Mouse (Mus musculus) layer of hippocampus, adult 2 months (tissue): ENCODE results near the gene Fmo3. TPM values are rescaled to one million over a fixed set of nuclear protein-coding genes. Genes with fewer than 3 reads are reported as not detected.

Experiments
- DNase-seq, 2 experiments: peaks; one replicate each; pipeline ENCODE4 v3.0.0; 2022; ENCODE audit warnings: low spot score in 2 of 2
- H3K27ac ChIP-seq: fragments of 200-600 bp; 2 replicates; pipeline ENCODE4 v1.8.1; 2022
- H3K4me3 ChIP-seq: fragments of 200-600 bp; 2 replicates; pipeline ENCODE4 v1.8.1; 2022; ENCODE audit warnings: mild to moderate bottlenecking
- CTCF ChIP-seq: fragments of 200-600 bp; conservative IDR thresholded peaks from 2 replicates; pipeline ENCODE4 v1.8.1; 2022; ENCODE audit warnings: antibody characterized with exemption, mild to moderate bottlenecking, moderate library complexity
- total RNA-seq, 2 experiments: library from RNA; stranded (reverse); gene quantifications; 2 replicates each; pipeline ENCODE4 v1.2.3; 2021

Gene Fmo3
- total RNA-seq, 2 experiments from 2014 or later: not detected

GRCm38 (mm10) chr1:162946837-162947558 is 37.3 kb downstream of the Fmo3 start:
- H3K4me3 ChIP-seq: no peak overlapping the region
- no peak for DNase-seq
- H3K27ac ChIP-seq: no peak overlapping the region
- no peak for TF ChIP-seq CTCF

GRCm38 (mm10) chr1:162943700-162944099 is 40.6 kb downstream of the Fmo3 start:
- no peak for DNase-seq
- TF ChIP-seq CTCF: no peak
- no peak overlapping the region for H3K27ac ChIP-seq
- H3K4me3 ChIP-seq: no peak overlapping the region

- Histone ChIP-seq H3K27ac (no peak overlapping the region), H3K4me3 (no peak overlapping the region)
- no peak for TF ChIP-seq CTCF
- DNase-seq: no peak
Observed at GRCm38 (mm10) chr1:162938696-162939351, 45.5 kb downstream of the Fmo3 start.

GRCm38 (mm10) chr1:162937970-162938695 is 46.2 kb downstream of the Fmo3 start:
- no peak for TF ChIP-seq CTCF
- no peak overlapping the region for H3K27ac ChIP-seq
- no peak overlapping the region for H3K4me3 ChIP-seq
- DNase-seq: no peak

- H3K27ac ChIP-seq: no peak within 1 kb of the TSS
- DNase-seq: no peak
- TF ChIP-seq CTCF: no peak
- H3K4me3 ChIP-seq: no peak within 1 kb of the TSS
Observed at GRCm38 (mm10) chr1:162937415-162937814, 46.9 kb downstream of the Fmo3 start, which contains the start of gene Fmo6. Gene Fmo6 (minus strand): TSS chr1:162937515.

- TF ChIP-seq CTCF: no peak
- DNase-seq: no peak
- Histone ChIP-seq H3K27ac (no peak overlapping the region), H3K4me3 (no peak overlapping the region)
Observed at GRCm38 (mm10) chr1:162934374-162935012, 49.8 kb downstream of the Fmo3 start.

GRCm38 (mm10) chr1:162932386-162932785 is 51.9 kb downstream of the Fmo3 start:
- Histone ChIP-seq H3K4me3 (no peak overlapping the region), H3K27ac (no peak overlapping the region)
- no peak for TF ChIP-seq CTCF
- DNase-seq: no peak

GRCm38 (mm10) chr1:162931880-162932279 is 52.4 kb downstream of the Fmo3 start:
- TF ChIP-seq CTCF: no peak
- peak overlapping the region; percentile 43; the same call in 1 of the 2 replicates for H3K27ac ChIP-seq
- H3K4me3 ChIP-seq: no peak overlapping the region

GRCm38 (mm10) chr1:162931310-162931875 is 52.9 kb downstream of the Fmo3 start:
- no peak for DNase-seq
- H3K27ac ChIP-seq: peak overlapping the region; percentile 43; the same call in 1 of the 2 replicates
- TF ChIP-seq CTCF: no peak

More at GRCm38 (mm10) chr1:162931880-162932279, 52.4 kb downstream of the Fmo3 start:
- DNase-seq: no peak

GRCm38 (mm10) chr1:162930631-162931030 is 53.7 kb downstream of the Fmo3 start:
- Histone ChIP-seq H3K4me3 (no peak overlapping the region), H3K27ac (no peak overlapping the region)
- no peak for DNase-seq
- no peak for TF ChIP-seq CTCF

More at GRCm38 (mm10) chr1:162931310-162931875, 52.9 kb downstream of the Fmo3 start:
- no peak overlapping the region for H3K4me3 ChIP-seq

GRCm38 (mm10) chr1:162929146-162929545 is 55.2 kb downstream of the Fmo3 start:
- Histone ChIP-seq H3K4me3 (no peak overlapping the region), H3K27ac (no peak overlapping the region)
- DNase-seq: no peak
- TF ChIP-seq CTCF: no peak

- Histone ChIP-seq H3K27ac (no peak overlapping the region), H3K4me3 (no peak overlapping the region)
- DNase-seq: no peak
- no peak for TF ChIP-seq CTCF
Observed at GRCm38 (mm10) chr1:162925121-162925520, 59.2 kb downstream of the Fmo3 start.
